Mouse (Mus musculus): Measurements from ENCODE around the gene Tbc1d24.
"Not testable (repeated sequence)": the region's sequence is repeated elsewhere in the genome, so short reads cannot be mapped to it uniquely, and the experiment has no call there.

Gene Tbc1d24

DNA sequence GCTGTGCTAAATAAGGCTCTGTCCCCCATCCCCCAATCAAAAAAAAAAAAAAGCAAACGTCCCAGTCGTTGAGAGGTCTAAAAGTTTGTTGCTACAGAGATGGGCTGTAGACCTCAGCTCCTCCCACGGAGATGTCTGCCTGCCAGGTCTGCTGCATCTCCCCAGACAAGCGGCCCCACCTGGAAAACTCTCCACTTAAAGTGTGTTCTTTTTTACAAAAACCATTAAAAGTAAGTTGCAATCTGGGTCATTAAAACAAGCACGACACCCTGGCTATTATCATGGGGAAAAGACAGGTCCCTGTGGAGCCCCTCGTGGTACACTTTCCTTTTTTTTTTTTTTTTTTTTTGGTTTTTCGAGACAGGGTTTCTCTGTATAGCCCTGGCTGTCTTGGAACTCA, 54.0 kb downstream of the Tbc1d24 start:
- no peak for DNase-seq (ENCODE audit: low spot score in 2 of 2)

DNA sequence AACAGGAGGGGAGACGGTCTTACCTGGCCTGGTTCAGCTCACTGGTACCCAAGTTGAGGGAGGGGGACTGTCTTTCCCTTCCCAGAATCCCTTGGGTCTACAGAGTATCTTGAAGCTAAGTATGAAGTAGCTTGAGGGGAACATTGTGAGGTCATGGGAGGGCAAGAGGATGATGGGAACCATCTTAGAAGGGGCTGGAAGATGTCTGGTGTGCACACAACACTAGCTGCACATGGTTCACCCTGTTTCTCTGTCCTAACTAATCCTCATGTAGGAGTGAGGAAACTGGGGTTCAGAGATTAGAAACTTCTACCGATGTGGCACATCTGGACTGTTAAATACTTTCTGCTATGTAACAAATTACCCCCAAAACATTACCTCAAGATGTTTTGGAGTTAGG, 54.5 kb downstream of the Tbc1d24 start, which contains the start of gene Pdpk1:
Gene Pdpk1, minus strand, starts transcription at position 101 of the 400 bp plus-strand sequence.
- no peak for DNase-seq (ENCODE audit: low spot score in 2 of 2)

DNA sequence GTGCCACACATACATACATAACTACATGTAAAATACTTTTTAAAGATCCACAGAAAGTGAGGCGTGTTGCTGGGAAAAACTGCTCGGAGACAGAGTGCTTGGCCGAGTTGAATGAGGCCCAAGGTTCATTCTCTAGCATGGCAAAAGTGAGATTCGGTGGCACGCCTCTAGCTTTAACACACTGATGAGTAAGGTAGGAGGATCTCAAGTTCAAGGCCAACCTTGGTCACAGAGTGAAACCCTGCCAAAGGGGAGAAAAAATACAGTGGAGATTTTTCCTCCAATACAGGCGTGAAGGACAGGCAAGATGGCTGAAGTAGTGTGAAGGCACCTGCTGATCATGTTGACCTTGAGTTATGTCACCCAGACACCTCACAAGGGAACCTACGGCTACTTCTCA, 55.9 kb downstream of the Tbc1d24 start:
- DNase-seq (ENCODE audit: low spot score in 2 of 2), result no peak

GRCm38 (mm10) chr17:24142897-24143296, 62.5 kb downstream of the Tbc1d24 start:
- no peak for DNase-seq (ENCODE audit: low spot score in 2 of 2)

DNA sequence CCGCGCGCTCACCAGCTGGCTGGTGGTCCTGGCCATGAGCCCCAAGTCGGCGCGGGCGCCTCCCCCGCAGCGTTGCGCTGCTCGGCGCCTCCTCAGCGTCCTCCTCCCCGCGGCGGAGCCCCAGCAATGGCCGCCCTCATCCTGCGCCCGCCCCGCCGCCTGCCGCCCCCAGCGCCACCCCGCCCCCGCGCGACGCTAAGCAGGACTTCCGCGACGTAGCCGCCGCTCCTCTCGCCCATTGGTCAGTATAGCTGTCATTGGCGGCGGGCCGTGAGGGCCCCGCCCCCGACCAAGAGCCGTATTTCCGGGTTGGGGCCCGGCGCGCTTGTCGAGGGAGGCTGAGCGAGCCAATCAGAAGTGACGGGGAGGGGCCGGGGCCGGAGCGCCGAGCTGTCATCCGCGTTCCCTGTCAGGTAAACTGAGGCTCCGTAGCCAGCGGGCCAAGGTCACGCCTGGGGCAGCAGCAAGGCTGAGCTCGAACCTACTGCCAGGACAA, 63.9 kb downstream of the Tbc1d24 start:
- peak; percentile 96 to 98 for DNase-seq (ENCODE audit: low spot score in 2 of 2)

DNA sequence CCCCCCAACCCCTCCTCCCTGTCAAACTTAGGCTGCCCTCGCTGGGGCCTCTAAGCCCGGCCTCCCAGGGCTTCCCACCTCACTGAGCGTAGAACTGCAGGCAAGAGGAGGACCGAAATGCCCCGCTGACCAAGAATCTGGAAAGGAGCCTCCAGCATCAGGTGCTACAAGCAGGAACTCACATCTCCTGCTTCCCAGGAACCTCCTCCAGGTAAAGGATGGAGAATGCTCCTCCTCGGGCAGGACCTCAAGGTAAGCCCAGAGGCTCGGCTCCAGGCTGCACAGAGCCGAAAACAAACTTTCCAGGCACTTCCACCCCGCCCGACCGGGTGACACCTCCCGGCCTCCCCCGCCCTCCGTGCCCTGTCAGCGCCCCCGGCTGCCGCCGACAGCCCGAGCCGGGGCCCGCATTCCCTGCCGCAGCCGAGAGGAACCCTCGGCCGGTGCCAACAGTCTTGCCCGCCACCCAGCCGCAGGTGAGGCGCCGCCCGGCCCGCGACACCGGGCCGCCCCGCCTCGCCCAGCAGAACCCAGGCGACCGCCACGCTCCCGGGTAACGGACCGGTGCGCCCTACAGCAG, 64.4 kb downstream of the Tbc1d24 start:
- DNase-seq (ENCODE audit: low spot score in 2 of 2), result peak in 1 of 2 experiments; percentile 17

DNA sequence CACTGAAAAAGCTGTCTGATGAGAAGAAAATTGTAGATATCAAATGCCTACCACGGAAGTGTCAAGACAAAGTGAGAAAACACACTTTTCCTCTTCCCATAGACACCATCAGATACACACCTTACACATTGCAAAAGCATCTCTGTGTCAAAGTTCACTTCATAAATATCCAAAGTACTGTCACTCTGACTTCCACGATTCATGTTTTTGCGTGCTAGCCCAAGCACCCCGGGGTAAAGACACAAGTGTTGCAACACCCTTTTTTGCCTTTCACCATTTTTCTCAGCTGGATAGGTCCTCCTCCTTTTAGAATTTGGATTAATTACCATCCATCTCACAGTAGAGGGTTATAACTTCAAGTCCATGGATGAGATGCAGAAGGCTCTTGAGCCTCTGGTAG, 65.4 kb downstream of the Tbc1d24 start:
- no peak for DNase-seq (ENCODE audit: low spot score in 2 of 2)

DNA sequence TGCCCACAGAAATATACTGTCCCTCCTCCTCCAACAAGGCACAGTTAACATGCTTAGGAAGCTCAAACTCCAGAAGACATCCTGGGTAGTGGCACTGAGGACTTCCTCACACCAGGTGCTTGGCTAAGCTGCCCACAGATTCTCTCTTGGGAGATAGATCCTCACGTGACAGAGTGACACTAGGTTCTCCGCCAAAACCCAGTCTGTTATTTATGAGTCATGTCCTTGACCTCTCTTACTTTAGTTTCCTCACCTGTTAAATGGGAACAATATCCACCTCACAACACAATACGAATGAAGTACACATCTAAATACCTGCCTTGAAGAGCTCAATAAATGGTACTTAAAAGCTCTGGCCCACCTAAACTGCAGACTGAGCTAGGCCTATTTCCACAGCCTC, 66.1 kb downstream of the Tbc1d24 start:
- no peak for DNase-seq (ENCODE audit: low spot score in 2 of 2)

GRCm38 (mm10) chr17:24137226-24137880, 68.0 kb downstream of the Tbc1d24 start:
- DNase-seq (ENCODE audit: low spot score in 2 of 2), result no peak

DNA sequence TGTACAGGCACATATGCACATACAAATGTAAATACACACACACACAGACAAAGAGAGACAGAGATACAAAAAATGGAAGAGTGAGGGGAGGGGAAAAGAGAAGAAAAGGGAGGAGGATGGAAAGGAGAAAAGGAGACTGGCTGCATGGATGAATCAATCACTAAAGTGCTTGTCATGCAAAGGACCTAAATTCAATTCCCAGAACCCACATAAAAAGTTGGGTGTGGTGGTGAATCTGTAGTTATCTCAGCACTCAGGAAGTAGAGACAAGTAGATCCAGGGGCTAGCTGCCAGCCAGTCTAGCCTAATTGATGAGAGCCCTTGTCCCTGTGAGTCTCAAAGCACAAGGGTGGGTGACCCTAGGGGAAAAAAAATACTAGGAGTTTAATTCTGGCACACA, 71.3 kb downstream of the Tbc1d24 start:
- no peak for DNase-seq (ENCODE audit: low spot score in 2 of 2)

- not testable (repeated sequence) for DNase-seq (ENCODE audit: low spot score in 2 of 2)
Measured at GRCm38 (mm10) chr17:24132919-24133318, 72.4 kb downstream of the Tbc1d24 start.

DNA sequence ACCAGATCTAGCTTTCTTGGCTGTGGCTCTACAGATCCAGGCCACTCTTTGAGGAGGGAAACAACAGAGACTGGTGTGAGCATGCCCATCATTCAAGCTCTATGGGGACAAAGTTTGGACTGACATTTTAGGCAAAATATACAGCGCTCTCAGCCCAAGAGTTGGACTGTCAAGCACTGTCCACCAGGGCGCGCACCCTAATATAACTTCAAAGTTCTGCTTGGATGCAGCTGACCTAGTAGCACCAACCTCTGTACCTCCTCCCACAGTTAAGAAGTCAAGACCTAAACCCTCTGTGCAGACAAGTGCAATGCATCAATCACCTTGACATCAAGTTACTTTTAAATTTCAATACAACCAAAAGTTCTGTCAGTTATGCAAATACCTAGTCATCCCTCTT, 73.8 kb downstream of the Tbc1d24 start:
- DNase-seq (ENCODE audit: low spot score in 2 of 2), result no peak

GRCm38 (mm10) chr17:24129246-24129645, 76.1 kb downstream of the Tbc1d24 start:
- DNase-seq (ENCODE audit: low spot score in 2 of 2), result not testable (repeated sequence)

DNA sequence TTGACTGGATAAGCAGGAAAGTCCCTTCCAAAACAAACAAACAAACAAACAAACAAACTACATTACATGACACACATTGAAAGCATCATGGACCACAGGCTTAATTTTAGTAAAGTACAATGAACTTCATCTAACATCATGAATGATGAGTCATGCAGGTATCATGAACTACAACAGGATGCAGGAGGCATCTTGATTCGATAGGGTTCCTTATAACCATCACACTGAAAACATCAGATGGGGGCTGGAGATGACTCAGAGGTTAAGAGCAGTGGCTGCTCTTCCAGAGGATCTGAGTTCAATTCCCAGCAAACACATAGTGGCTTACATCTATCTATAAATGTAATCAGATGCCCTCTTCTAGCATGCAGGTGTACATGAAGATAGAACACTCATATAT, 77.8 kb downstream of the Tbc1d24 start:
- no peak for DNase-seq (ENCODE audit: low spot score in 2 of 2)

GRCm38 (mm10) chr17:24126801-24127200, 78.6 kb downstream of the Tbc1d24 start:
- no peak for DNase-seq (ENCODE audit: low spot score in 2 of 2)

Measured in cerebellum, postnatal 4 days (tissue).